Mouse (Mus musculus): ENCODE results near the gene Krtdap.

DNA sequence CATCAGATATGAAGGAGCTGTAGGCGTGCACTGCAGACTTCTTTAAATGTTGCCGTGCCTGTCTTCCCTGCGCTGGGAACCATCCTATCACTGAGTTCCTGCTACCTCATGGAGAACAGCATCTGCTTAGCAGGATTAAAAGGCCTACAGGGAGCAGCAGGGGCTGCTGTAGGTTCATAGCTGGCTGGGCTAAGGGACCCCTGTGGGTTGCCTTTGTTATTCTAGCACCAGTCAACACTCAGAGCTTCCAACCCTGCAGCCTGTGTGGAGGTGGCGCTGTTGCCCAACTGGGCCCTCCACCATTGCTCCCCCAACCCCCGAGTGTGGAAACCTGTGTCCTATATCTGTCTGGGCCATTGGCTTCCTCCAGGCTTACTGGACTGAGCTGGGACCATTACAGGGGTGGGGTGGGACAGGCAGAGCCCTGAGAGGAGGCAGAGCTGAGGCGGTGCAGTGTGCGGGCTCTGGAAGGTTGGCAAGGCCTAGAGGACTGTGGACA is 10.6 kb upstream of the Krtdap start:
- TF ChIP-seq POLR2A (IDR thresholded peaks at IDR 0.05; ENCODE audit: low read depth, low read length) = no peak
- TF ChIP-seq CTCF (IDR thresholded peaks at IDR 0.05; ENCODE audit: borderline replicate concordance, insufficient read depth, low read length) = no peak

Measured in embryonic fibroblast, embryonic 13.5 days (primary cell).